Mouse (Mus musculus) yolk sac, embryonic 10.5 days (tissue): ENCODE results near the gene Gfy.

Experiments used
- DNase-seq: peaks from one replicate; pipeline ENCODE4 v3.0.0-alpha.2; 2017; ENCODE audit warnings: low spot score

Gfy gene

DNA sequence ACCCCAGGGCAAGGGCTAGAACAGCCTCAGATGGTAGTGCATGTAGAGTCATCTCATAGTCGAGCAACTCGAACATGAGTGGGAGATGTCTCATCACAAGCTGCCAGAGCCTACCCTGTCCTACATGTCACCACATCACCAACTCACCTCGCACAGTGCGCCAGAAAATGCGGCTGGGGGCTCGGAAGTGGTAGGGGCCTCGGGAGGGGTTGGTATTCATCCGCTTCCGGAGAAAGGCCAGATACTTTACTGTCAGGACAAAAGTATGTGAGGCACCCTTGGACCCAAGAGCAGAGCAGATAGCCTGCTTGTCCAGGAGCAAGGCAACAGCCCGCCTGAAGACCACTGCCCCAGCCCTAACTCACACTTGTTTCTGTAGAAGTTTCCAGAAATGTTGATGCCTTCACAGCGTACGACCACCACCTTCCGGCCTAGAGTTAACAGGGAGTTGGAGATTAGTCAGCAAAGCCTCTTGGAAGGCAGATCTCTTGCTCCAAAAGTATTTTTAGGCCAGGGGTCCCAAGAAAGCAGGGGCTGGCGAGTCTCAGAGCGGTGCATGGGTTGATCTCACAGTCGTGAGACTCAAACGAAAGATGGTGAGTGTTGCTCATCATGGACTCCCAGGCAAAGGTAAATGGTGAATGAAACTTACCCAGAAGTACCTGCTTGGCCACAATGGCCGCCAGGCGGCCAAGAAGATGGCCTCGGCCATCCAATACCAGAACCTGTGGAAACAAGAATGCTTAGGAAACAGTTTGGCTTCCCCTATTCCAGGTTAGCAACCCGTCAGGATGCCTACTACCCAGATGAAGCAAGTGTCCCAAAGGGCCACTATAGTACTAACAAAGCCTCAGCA is 52.3 kb downstream of the Gfy start:
- no peak for DNase-seq
